Mouse (Mus musculus) thymus, adult 2 months (tissue): ENCODE results near the gene Cep295nl.

Experiments used
- CTCF ChIP-seq: fragments of 200-500 bp; IDR thresholded peaks from 2 replicates; pipeline ENCODE4 v1.5.1; 2012; ENCODE audit warnings: mild to moderate bottlenecking, control low read depth, low read length, moderate library complexity, borderline replicate concordance; ENCODE audit not compliant: control insufficient read depth, poor library complexity, insufficient read depth; ENCODE audit errors: extremely low read depth
- POLR2A ChIP-seq: fragments of 200-500 bp; IDR thresholded peaks from 2 replicates; pipeline ENCODE4 v1.6.1; 2012; ENCODE audit warnings: mild to moderate bottlenecking, low read length, control low read depth, moderate library complexity; ENCODE audit not compliant: control insufficient read depth, poor library complexity, insufficient read depth; ENCODE audit errors: extremely low read depth

- no peak for TF ChIP-seq POLR2A
- no peak for TF ChIP-seq CTCF
Measured at GRCm38 (mm10) chr11:118332376-118332775, 9.9 kb downstream of the Cep295nl start.
